In genomic region chr16:44331671-44331994, GRCm38 (mm10) we compare ENCODE assay signal across 9 mouse cellular contexts. TPM values are rescaled to one million over a fixed set of nuclear protein-coding genes. Genes with fewer than 3 reads are reported as not detected.
A peak's percentile ranks its signal among the peaks of the same experiment; 100 is the strongest.
DNase-seq lines count a peak whose midpoint lies in the region; ATAC-seq and TF ChIP-seq lines count a peak whose summit lies in the region.
"Had no signal": no experiment of that assay in that cellular context is flagged by ENCODE, and none has a peak within 500 bp of the region (broad histone marks: within the 10 kb centered on the region; RNA-seq: fewer than 3 reads in every experiment).

No protein-coding gene starts in this region.

- H3K9me3 ChIP-seq in heart, embryonic 10.5 days, result 0 out of 2 replicates have a peak, but pooled peaks cover 3% of the 10 kb centered on the region
- peaks cover 3% of the 10 kb centered on the region; the same call in 1 of the 2 replicates for H3K9me3 ChIP-seq in liver, embryonic 11.5 days (ENCODE audit: control insufficient read depth, low read length)

- no peak for TF ChIP-seq POLR2A in testis, adult 2 months (IDR thresholded peaks at IDR 0.05; ENCODE audit: control insufficient read depth, low read depth, low read length)

- H3K4me1 ChIP-seq in heart, embryonic 10.5 days, result peaks cover 13% of the 10 kb centered on the region
- H3K4me1 ChIP-seq in testis, adult 2 months (ENCODE audit: control insufficient read depth, insufficient read depth, low read length), result peaks cover 6% of the 10 kb centered on the region
- H3K4me1 ChIP-seq in liver, embryonic 11.5 days (replicated peaks; ENCODE audit: control insufficient read depth, insufficient read depth, low read length), result no peaks in the 10 kb centered on the region

- WGBS in heart, embryonic 10.5 days, result 12% methylated on average over 6 of the region's 6 CpGs
- WGBS in liver, embryonic 11.5 days, result 18% methylated on average over 6 of the region's 6 CpGs

- H3K27ac ChIP-seq in heart, embryonic 10.5 days, result no peak overlapping the region
- H3K27ac ChIP-seq in testis, adult 2 months (ENCODE audit: control insufficient read depth, insufficient read depth, low read depth, low read length), result no peak overlapping the region
- no peak overlapping the region for H3K27ac ChIP-seq in liver, embryonic 11.5 days (ENCODE audit: low read depth, low read length)

- peaks cover 46% of the 10 kb centered on the region for H3K27me3 ChIP-seq in heart, embryonic 10.5 days (ENCODE audit: insufficient read depth, poor library complexity, severe bottlenecking)
- no peaks in the 10 kb centered on the region for H3K27me3 ChIP-seq in testis, adult 2 months (ENCODE audit: control insufficient read depth, insufficient read depth, low read length)
- peaks cover 28% of the 10 kb centered on the region for H3K27me3 ChIP-seq in liver, embryonic 11.5 days (replicated peaks; ENCODE audit: control insufficient read depth, insufficient read depth, low read length)

- no peaks in the 10 kb centered on the region for H3K36me3 ChIP-seq in heart, embryonic 10.5 days
- no peaks in the 10 kb centered on the region for H3K36me3 ChIP-seq in testis, adult 2 months (ENCODE audit: control insufficient read depth, insufficient read depth, low read length)
- no peaks in the 10 kb centered on the region for H3K36me3 ChIP-seq in liver, embryonic 11.5 days (ENCODE audit: control insufficient read depth, insufficient read depth, low read length)

- no peak for ATAC-seq in liver, embryonic 11.5 days (replicated peaks; ENCODE audit: low FRiP score)

- no peak for TF ChIP-seq CTCF in testis, adult 2 months (IDR thresholded peaks at IDR 0.05; ENCODE audit: control insufficient read depth, insufficient read depth, insufficient replicate concordance, low read depth, low read length)

- H3K4me3 ChIP-seq in heart, embryonic 10.5 days, result peak overlapping the region; percentile 79
- peak overlapping the region; percentile 61 for H3K4me3 ChIP-seq in testis, adult 2 months (ENCODE audit: control insufficient read depth, low read depth, low read length)
- peak overlapping the region; percentile 61 for H3K4me3 ChIP-seq in liver, embryonic 11.5 days (ENCODE audit: low read depth, low read length)

- H3K4me2 ChIP-seq in liver, embryonic 11.5 days, result peak overlapping the region; percentile 98

- no peak for DNase-seq in heart, embryonic 10.5 days (ENCODE audit: low spot score)
- DNase-seq in heart, adult 8-10 months (ENCODE audit: low spot score), result no peak
- no peak for DNase-seq in testis, postnatal 10 days (ENCODE audit: low spot score)
- no peak for DNase-seq in liver, embryonic 11.5 days (ENCODE audit: low spot score)
- no peak for DNase-seq in yolk sac, embryonic 10.5 days (ENCODE audit: low spot score)
- no peak for DNase-seq in cerebellum, postnatal 36 days
- DNase-seq in ovary, postnatal 10 days (ENCODE audit: low spot score), result no peak

- no peak overlapping the region for H3K9ac ChIP-seq in liver, embryonic 11.5 days (ENCODE audit: low read depth, low read length)

RNA-seq across cellular contexts. Expression of gene Sidt1, which starts 1.4 kb away (rescaled TPM):
- not detected in 2 replicates for polyA plus RNA-seq in heart, embryonic 10.5 days (2016; fragmentation: Nextera tagmentation; extraction: Ambion mirVana)
- total RNA-seq in heart, adult 8-10 months (2022), result under 1 TPM; 0.37 to 0.49 (median 0.41) TPM
- polyA plus RNA-seq in testis, adult 2 months (2012; rRNA removed), result 0.15 and 0.32 TPM in 2 replicates
- not detected in 2 replicates for polyA plus RNA-seq in liver, embryonic 11.5 days (2014; fragmentation: Nextera tagmentation; extraction: Ambion mirVana)
- polyA plus RNA-seq: erythroblast, embryonic 14.5 days had no signal

RNA-seq across cellular contexts. Expression of gene Spice1, which starts 15.3 kb away (rescaled TPM):
- polyA plus RNA-seq in heart, embryonic 10.5 days (2016; fragmentation: Nextera tagmentation; extraction: Ambion mirVana), result 22.0 and 23.8 TPM in 2 replicates
- 10 to 100 TPM in 1 of 4 experiments, 1 to 10 TPM in 3; 6.5 to 10.2 (median 9.0) TPM for total RNA-seq in heart, adult 8-10 months (2022)
- polyA plus RNA-seq in testis, adult 2 months (2012; rRNA removed), result 12.4 and 12.8 TPM in 2 replicates
- 23.6 and 25.4 TPM in 2 replicates for polyA plus RNA-seq in liver, embryonic 11.5 days (2014; fragmentation: Nextera tagmentation; extraction: Ambion mirVana)
